Mouse (Mus musculus): ENCODE data around the gene Rab6a.

Rab6a gene

DNA sequence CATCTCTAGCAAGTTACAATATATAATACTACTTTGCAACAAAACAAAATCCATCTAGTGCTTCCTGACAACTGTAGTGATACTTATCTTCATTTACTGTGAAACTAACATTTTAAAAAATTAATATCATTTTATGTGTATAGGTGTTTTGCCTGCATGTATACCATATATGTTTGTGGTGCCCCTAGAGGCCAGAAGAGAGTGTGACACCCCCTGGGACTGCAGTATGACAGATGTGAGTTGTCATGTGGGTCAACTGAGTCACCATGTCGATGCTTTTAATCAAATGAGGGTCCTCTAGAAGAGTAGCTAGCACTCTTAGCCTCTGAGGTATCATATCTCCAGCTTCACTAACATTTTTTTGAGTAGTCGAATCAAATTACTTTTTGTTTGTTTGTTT is 15.1 kb downstream of the Rab6a start:
- no peak for DNase-seq (ENCODE audit: low spot score in 2 of 2)

DNA sequence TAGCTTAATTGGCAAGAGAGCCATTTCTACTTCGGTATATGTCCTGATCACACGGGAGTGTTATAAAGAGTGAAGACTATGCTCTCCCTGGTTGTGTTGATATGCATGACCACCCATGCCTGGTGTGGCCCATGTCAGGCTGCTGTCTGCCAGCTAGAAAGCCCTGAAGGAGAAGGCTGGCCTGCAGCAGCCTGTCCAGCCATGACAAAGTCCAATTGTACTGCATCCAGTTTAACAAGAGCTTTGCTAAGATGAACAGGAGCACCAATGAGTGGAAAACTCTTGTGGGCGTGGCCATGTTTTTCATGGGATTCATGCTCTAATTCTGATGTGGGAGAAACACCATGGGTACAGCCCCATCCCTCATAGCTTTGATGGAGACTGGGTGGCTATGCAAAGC is 17.3 kb downstream of the Rab6a start:
- no peak for DNase-seq (ENCODE audit: low spot score in 2 of 2)

DNA sequence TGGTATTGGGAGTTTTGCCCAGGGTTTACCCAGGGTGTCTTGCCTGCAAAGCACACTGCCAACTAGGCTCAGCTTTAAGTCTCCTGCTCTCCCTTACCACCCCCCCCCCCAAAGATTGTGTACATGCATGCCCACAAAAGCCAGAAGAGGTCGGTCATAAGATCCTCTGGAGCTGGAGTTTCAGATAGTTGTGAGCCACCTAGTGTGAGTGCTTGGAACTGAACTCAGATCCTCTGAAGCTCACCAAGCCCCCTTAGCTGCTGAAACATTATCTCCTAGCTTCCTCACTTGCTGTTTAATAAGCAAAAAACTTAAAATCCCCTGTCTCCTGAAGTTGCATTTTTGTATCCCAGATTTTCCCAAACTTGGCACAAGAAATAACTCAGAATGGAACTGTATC is 30.4 kb downstream of the Rab6a start:
- DNase-seq (ENCODE audit: low spot score in 2 of 2) = no peak

DNA sequence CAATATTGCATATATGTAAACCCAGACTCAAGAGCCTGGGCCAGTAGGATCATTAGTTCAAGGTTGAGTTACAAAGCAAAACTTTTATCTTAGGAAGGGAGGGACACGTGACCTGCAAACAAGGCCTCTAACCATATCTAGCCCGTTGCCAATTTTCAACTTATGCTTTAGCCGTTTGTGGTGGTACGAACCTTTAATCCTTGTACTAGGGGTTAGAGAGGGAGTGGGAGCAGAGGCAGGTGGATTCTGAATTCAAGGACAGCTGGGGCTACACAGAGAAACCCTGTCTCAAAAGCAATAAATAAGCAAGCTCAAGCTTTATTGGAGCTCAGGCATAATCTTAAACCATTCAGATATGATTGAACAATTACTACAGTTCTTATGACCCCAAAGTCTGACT is 35.2 kb downstream of the Rab6a start:
- DNase-seq (ENCODE audit: low spot score in 2 of 2) = no peak

DNA sequence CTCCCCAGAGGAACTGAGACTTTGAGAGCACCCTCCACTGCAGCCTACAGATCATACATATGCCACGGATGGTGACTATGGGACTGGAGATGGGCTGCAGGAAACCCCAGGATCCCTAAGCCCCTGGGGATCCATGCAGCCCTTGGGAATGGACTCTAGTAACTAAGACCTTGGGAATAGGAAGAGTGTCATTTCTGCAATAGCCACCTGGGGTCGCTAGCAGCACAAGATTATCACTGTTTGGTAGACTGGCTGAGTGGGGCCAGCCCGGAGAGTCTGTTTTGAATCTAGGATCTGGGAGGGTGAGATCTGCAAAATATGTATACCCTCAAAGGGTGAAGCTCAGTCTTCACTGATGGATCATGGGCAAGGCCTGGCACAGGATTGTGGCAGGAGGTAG is 37.9 kb downstream of the Rab6a start:
- DNase-seq (ENCODE audit: low spot score in 2 of 2) = peak in 1 of 2 experiments; percentile 68

DNA sequence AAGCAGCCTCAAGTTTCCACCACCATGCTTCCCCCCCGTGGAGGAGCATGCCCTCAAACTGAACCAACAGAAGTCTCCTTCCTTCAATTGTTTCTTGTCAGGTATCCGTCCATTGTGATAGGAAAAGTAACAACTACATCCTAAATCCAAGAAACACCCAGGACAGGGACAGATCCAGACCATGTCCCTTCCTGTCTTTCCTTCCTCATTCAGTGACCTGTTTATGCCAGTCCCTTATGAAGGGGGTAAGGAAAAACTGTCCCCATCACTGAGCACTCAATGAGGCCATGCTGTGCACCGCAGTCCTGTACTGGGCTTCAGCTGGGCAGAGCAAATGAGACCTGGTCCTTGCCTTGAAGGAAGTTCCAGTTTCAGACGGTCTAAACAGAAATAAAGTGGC is 41.9 kb downstream of the Rab6a start:
- DNase-seq (ENCODE audit: low spot score in 2 of 2) = no peak

DNA sequence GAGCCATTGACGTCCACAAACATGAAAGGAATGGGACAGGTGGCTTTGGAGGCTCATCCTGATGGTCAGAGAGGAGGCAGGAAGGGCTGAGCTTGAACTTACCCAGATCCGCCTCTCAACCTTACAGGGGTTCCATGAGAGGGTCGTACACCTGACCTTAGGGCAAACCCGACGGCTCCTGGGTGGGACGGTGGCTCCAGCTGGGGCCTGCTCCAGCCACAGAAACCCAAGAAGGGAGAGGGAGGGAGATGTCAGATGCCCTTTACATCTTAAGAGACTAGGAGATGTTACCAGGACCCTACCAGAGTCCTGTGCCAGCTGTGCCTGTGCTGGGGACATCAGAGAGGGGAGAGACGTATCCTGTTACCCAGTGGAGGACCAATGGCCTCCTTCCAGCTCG is 42.6 kb downstream of the Rab6a start:
- DNase-seq (ENCODE audit: low spot score in 2 of 2) = no peak

DNA sequence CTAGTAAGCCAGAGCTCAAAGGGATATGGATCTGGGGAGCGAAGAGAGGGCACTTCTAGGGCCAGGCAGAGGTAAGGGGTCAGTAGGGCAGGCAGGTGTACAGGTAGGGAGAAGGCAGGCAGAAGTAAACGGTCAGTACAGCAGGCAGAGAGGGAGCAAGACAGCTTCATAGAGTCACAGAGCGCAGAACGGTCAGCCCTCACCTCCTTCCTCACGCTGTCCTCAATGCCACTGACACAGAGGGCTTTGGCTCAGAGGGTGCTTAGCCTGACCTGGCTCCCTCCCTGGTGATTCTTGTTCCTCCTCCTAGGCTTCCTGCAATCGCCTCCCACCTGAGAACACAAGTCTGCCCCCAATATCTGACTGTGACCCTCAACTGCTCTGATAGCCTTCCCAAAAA is 43.2 kb downstream of the Rab6a start:
- no peak for DNase-seq (ENCODE audit: low spot score in 2 of 2)

DNA sequence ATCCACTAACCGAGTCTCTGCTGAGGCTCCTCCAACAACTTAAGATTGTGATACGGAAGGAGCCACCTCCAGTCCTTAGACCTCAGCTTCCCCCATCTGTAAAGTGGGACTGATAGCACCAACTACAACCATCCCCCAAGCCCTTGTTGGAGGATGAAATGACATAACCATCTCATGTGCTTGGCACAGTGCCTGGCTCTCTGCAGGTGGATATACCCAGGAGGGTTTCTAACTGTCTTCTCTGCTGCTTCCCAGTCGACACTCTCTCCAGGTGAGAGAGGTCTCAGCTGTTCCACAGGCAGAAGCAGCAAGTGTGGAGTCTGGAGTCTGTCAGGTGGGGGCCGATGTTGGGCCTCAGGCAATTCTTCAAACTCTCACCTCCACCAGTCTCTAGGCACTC is 43.8 kb downstream of the Rab6a start:
- DNase-seq (ENCODE audit: low spot score in 2 of 2) = no peak

DNA sequence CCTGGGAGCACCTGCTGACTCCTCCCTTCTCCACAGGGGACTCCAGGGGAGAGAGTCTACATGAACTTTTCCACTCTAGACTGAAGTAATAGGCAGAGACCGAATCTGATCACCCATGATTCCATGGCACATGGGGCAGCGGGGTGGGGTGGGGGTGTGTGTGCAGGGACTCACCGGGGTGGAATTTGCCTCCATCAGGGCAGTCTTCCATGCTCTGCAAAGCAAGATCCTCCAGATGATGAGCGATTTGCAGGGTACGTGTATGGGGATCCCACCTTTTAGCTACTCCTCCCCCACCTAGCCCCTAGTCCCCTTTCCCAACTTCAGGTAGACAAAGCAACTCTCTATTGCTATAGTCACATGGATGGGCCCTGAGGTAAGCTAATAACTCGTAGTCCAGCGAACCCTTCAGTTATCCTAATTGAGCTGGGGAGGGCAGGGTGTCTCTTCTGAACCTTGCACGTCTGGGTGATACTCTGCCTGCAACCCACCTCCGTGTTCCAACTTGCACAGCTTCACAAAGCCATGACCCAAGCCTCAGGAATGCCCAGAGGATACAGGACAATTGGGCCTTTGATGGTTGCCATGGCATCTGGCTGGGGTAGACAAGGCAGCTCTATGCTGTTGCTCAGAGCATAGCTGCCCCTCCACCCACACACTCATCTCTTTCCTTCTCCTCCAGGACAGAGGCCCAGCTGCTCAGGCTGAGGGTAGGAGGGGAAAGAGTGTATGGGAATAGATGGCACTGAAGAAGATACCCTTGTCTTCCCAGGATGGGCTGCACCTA is 46.5 kb downstream of the Rab6a start:
- DNase-seq (ENCODE audit: low spot score in 2 of 2) = peak in 1 of 2 experiments; percentile 31

DNA sequence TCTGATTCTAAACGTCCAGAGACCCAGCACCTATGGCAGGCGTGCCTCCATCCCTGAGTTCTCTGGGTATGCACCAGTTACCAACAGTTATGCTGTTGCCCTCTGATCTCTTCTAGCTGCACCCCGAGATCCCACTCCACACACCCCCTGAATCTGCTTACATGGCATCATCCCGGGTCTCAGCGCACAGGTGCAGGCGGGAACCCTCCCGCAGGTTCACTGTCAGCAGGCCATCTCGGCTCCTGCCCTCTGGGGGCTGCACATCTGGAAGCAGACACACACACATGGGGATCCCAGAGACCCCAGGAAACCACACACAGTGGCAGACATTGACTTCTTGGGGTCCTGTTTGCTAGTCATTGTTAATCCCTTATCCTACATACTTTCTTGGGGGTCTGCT is 47.2 kb downstream of the Rab6a start:
- no peak for DNase-seq (ENCODE audit: low spot score in 2 of 2)

DNA sequence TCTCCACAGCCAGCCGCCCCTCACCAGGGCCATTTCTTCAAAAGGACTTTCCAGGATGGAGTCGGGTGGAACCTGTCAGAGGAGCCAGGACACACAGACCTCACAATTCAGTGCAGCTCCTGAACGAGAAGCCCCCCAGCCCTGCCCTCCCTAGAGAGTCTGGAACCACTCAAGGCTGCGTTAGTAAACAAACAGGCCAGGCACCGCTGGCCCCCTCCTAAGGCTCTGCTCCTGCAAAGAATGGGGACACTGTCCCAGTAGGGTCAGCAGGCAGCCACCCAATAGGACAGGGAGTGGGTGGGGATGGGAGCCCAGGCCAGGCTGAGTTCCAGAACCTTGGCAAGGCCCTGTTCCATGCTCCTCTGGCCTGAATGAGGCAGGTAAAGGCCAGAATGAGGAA is 49.5 kb downstream of the Rab6a start:
- no peak for DNase-seq (ENCODE audit: low spot score in 2 of 2)

DNA sequence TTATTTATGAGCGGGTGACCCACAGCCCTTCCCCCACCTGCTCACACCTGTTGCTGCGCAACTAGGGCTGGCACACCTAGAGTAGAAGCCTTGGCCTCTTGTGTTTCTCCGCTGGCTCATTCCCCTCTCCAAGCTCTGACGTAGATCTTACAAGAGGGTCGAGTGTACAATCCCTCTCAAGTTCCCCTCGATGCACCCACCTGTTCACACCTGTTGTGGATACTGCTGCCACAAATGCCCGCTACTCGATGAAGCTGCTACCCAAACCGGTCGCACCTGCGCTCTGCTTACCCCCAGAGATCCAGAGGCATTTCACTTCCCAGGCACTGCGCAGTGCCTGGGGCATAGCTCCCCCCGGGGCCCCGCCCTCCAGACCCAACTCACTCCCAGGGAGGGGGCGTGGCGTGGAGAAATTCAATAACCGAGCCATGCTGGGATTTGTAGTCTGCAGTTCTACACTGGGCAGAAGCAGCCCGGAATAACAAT is 50.9 kb downstream of the Rab6a start:
- no peak for DNase-seq (ENCODE audit: low spot score in 2 of 2)

DNA sequence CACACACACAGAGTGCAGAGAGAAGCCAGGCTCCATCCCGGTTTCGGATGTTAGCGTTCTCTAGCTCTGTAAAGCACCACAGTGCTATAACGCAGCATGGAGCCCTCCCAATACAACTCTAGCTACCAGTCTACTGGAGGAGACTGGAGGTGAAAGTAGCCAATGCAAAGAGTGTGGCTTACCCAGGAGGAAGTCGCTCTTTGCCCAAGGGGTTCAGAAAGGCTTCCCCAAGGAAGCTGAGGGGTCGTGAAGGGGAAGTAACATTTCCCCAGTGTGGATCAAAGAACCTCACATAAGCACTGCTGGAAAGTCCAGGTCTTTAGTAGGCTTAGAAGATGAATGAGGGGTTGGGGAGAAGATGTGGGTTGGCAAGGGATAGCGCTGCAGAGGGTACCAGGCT is 54.1 kb downstream of the Rab6a start:
- DNase-seq (ENCODE audit: low spot score in 2 of 2) = no peak

DNA sequence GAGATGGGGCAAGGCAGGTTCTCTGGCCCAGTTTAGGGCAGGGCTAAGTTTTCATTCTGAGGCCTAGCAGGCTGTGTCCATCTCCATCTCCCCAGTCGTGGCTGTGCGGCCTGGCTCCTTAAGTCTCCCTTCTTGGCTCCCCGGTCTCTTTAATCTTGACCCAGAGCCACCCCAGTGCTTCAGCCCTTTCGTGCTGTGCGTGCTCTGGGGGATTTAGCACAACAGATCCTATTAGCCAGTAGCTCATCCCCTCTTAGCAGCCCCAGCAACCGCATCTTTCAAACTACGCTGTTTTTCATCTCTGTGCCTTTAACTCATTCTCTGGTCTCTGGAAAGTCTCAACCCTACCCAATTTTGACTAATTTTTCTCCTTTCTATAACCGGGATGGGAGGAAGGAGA is 55.0 kb downstream of the Rab6a start, which contains the start of gene Plekhb1:
Gene Plekhb1, minus strand, starts transcription at position 184 of the 400 bp plus-strand sequence.
- no peak for DNase-seq (ENCODE audit: low spot score in 2 of 2)

DNA sequence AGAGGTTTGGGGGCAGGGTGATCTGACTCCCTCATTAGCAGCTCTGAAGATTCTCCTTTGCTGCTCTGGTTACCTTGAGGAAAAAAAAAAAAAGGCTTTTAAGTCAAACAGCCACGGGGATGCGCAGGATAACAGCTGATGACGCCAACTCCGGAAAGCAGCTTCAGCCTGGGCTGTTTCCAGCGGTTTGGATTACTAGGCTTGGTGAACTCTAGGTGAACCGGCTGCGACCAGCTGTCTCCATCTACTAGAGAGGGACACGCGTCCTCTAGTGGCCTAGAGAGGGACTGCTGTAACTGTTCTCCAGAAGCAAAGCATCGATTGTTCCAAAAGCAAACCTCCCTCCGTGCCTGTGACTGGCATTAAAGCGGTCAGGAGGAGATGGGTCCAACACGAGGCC is 56.0 kb downstream of the Rab6a start:
- peak; percentile 78 to 88 for DNase-seq (ENCODE audit: low spot score in 2 of 2)

DNA sequence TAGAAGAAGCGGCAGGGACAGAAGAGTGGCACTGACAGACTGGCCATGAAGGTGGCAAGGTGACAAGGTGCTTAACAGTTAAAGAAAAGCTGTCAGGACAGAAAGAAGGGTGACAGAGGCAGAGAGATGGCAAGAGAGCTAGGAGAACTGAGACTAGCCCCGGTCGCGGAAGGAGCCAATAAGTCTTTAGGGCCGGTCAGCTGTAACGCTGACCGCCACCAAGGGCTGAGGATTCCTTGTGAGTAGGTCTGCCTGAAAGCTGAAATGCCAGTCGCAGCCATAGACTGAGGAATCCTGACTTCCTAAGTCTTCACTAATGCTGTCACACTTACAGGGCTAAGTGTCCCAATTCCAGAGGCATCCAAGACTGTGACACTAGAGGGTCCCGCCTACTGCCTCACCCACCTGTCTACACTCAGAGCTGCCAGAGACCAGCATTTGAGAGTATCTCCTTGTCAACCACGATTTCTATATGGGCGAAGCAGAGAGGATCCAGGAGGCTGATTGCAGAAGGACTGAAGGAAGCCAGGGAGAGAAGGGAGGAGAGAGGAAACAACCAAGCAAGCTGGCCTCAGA is 56.6 kb downstream of the Rab6a start:
- no peak for DNase-seq (ENCODE audit: low spot score in 2 of 2)

DNA sequence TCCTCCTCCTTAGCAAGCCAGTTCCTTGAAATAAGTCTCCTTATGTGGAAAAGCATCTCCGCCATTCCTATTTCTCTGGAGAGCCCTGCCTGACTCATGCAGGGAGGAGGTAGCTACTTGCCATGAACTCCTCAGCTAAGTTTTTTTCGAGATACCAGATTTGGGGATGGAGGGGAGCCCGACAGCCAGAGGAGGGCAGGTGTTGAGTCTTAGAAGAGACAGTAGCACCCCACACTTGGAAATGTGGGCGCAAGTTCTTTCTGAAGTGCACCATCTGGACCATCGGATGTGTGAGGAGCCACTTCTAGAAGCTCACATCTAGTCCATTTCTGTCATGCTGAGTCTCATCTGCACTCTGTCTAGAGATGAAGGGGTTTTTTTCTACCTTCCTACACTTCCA is 63.4 kb downstream of the Rab6a start:
- DNase-seq (ENCODE audit: low spot score in 2 of 2) = no peak

DNA sequence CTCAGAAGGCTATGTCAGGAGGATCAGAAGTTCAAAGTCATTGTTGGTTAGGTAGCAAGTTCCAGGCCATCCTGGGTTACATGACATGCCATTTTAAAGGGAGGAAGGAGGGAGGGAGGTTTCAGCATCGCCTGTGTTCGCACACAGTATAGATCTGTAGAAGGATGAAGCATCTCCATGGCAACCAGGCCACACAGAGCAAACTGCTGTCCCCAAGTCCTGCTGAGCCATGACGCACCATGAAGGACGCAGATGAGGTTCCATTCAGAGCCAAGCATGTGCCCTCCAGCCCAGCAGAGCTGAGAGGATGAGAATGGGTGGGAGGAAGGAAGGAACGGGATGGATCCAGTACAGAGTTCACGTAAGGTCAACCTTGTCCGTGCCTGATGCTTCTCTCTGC is 66.2 kb downstream of the Rab6a start:
- no peak for DNase-seq (ENCODE audit: low spot score in 2 of 2)

DNA sequence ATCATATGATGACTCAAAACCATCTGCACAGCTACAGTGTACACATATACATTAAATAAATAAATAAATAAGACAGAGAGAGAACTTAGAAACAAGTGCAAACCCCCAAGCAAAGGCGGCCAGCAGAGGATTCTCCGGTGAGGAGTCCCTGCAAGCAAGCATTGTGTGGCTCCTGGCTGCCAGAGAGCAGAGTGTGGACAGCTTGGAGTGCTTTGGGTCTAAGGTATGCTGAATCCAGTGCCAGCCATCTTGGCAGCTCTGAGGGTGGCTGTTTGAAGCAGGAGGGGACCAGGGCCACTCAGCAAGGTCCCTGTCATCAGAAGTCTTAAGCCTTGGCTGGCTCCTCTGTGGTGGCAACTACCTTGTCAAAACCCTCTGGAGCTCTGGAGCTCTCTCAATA is 67.7 kb downstream of the Rab6a start:
- DNase-seq (ENCODE audit: low spot score in 2 of 2) = no peak

DNA sequence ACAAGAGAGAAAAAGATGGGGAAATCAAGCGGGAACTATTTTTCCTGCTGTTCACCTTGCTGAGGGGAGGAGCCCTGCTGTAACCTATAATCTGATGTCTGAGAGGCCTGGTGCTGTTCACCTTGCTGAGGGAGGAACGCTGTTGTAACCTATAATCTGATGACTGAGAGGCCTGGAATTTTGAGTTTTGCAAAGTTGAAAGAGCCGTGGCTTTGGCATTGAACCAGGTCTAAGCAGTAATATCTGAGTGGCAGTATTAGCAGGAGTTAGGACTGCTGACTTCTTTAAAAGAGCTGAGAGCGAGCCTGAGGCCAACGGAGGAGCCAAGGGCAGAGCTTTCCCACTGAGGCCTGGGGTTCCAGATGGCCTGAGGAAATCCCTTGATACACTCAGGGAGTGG is 70.8 kb downstream of the Rab6a start:
- DNase-seq (ENCODE audit: low spot score in 2 of 2) = no peak

DNA sequence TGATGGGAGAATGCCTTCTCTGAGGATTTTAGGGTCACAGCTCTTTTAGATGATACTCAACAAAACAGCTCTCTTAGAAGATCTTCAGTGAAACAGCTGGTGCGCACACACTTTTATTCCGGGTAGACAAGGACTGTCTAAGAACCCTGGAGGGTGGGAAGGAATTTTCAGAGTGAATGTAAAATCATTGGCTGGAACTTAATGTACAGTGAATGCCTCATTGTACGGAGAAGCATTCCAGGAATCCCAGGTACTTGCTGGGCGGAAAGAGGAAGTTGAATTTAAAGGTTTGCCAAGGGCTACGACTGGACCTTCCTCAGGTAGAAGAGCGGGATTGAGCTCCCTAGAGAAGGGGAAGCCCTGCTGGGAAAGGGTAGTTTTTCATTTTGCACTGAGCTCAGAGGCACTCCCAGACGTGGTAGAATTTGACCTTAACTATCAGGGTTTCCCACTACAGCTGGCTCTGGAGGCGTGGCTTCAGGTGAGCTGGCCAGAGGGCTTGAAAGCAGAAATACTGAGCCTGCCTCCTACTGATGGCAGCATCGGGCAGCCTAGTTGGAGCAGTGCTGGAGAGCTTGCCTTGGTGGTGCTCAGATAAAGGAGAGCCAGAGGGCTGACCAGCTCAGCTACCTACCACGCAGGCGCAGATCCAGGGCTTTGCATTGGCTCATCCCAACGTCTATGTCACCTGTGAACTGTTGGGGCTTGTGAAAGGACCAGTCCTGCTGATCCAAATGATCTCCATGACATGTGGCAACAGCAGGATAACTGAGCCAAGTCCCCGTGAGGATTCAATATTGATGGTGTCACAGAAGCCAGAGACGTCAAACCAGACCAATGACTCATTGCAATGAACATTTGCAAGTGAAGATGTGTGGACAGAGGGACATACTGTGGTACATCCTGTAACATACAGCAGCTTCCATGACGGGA is 72.0 kb downstream of the Rab6a start:
- no peak for DNase-seq (ENCODE audit: low spot score in 2 of 2)
